Mouse (Mus musculus): Measurements from ENCODE around the gene Ugt1a5.
A peak's percentile ranks its signal among the peaks of the same experiment; 100 is the strongest.
"Not testable (repeated sequence)": the region's sequence is repeated elsewhere in the genome, so short reads cannot be mapped to it uniquely, and the experiment has no call there.

Gene Ugt1a5

GRCm38 (mm10) chr1:88199996-88200395, 34.2 kb downstream of the Ugt1a5 start:
- no peak for DNase-seq

DNA sequence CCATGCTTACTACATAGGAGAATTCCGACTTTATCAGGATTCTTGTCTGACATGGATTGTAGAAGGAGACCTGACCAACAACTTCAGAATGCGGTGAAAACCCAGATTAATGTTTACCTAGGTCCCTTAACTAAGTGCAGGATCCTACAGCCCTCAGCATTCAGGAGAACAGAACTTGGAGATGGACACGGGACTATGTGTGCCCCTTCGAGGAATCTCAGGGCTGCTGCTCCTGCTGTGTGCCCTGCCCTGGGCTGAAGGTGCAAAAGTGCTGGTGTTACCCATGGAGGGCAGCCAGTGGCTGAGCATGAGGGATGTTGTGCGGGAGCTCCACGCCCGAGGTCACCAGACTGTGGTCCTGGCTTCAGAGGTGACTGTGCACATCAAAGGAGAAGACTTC, 34.6 kb downstream of the Ugt1a5 start, which contains the start of gene Ugt1a2:
Gene Ugt1a2, plus strand, starts transcription at position 146 of the 400 bp plus-strand sequence.
- no peak for DNase-seq

DNA sequence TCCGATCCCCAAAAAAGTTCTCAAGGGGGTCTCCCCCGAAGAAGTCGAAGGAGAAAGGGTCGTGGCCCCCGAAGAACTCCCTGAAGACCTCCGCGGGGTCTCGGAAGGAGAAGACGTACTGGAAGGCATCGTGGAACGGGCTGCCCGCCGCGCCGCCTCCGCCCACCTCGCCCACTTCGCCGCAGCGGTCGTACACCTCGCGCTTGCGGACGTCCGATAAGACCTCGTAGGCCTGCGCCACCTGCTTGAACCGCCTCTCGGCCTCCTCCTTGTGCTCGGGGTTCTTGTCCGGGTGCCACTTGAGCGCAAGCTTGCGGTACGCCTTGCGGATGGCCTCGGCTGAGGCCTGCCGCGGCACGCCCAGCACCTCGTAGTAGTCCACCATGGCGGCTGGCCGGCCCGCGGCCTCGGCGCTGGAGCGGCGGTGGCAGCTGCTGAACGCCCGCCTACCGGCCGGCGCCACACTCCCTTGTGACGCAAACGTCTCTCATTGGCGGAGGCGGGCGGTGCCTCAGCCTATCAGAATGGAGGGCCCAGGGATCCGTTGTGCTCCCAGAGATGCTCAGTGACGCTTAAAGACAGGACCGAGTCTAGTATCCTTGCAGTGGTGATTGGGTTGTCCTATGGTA, 39.6 kb downstream of the Ugt1a5 start, which contains the start of gene Dnajb3:
Gene Dnajb3, minus strand, starts transcription at position 489 of the 629 bp plus-strand sequence.
- peak; percentile 74 to 79 for DNase-seq

GRCm38 (mm10) chr1:88206843-88207479, 41.1 kb downstream of the Ugt1a5 start:
- DNase-seq, result no peak

DNA sequence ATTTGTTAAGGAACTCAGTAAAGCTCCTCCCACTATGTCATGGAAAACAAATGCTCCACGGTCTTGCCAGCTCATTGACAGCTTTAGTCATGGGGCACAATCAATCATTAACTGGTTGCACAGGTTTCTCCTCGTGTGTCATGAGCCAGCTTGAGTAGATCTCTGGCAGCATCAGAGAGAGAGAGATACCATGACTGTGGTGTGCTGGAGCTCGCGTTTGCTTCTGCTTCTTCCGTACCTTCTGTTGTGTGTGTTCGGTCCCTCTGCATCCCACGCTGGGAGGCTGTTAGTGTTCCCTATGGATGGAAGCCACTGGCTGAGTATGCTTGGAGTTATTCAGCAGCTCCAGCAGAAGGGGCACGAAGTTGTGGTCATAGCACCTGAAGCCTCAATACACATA, 46.0 kb downstream of the Ugt1a5 start, which contains the start of gene Ugt1a1:
Gene Ugt1a1, plus strand, starts transcription at position 148 of the 400 bp plus-strand sequence.
- peak in 1 of 2 experiments; percentile 6 for DNase-seq

DNA sequence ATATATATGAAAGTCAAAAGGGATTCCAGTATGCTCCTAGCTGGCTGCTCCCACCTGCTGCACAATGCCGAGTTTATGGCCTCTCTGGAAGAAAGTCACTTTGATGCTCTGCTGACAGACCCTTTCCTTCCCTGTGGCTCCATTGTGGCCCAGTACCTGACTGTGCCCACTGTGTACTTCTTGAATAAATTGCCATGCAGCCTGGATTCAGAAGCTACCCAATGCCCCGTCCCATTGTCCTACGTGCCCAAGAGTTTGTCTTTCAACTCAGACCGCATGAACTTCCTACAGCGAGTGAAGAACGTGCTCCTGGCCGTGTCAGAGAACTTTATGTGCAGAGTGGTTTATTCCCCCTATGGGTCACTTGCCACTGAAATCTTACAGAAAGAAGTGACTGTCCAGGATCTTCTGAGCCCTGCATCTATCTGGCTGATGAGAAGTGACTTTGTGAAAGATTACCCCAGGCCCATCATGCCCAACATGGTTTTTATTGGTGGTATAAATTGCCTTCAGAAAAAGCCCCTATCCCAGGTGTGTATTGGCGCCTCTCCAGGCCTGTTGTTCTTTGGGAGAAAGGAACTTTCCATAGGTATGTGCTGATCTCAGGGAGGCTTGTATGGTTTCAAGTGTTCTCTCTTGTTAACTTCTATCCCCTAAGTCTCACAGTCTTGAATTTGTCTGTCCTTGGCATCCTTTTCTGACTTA, 46.7 kb downstream of the Ugt1a5 start:
- DNase-seq, result no peak

DNA sequence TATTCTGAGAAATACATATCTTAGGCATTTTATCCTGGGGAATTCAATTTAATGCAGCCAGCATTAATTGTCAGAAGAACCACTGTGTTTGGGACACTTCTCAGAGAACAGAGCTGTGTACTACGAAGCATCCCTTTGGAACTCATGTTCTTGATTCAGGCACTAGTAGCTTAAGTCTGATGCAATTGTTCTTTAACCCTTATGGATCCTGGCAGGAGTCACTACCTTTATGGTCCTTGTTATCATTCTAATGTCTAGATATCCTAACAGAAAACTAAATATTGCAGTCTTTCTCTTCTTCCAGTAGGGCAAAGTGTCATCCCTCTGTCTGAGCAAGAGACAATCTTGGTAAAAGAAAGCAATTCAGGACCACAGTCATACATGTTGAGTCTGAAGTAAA, 47.2 kb downstream of the Ugt1a5 start:
- no peak for DNase-seq

- peak in 1 of 2 experiments; percentile 10 for DNase-seq
Measured at GRCm38 (mm10) chr1:88213766-88214461, 48.1 kb downstream of the Ugt1a5 start.

- DNase-seq, result no peak
Measured at GRCm38 (mm10) chr1:88214462-88214952, 48.7 kb downstream of the Ugt1a5 start.

- no peak for DNase-seq
Measured at GRCm38 (mm10) chr1:88215466-88216380, 49.9 kb downstream of the Ugt1a5 start.

GRCm38 (mm10) chr1:88216551-88216950, 50.7 kb downstream of the Ugt1a5 start:
- DNase-seq, result no peak

GRCm38 (mm10) chr1:88217144-88217543, 51.3 kb downstream of the Ugt1a5 start:
- no peak for DNase-seq

- DNase-seq, result no peak
Measured at GRCm38 (mm10) chr1:88217576-88217975, 51.8 kb downstream of the Ugt1a5 start.

DNA sequence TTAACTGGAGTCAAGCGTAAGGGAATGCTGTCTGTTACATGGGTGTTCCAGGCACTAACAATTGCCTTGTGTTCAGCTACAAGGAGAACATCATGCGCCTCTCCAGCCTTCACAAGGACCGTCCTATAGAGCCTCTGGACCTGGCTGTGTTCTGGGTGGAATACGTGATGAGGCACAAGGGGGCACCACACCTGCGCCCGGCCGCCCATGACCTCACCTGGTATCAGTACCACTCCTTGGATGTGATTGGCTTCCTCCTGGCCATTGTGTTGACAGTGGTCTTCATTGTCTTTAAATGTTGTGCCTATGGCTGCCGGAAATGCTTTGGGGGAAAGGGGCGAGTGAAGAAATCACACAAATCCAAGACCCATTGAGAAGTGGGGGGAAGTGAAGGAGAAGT, 52.2 kb downstream of the Ugt1a5 start:
- no peak for DNase-seq

GRCm38 (mm10) chr1:88218591-88218990, 52.8 kb downstream of the Ugt1a5 start:
- no peak for DNase-seq

DNA sequence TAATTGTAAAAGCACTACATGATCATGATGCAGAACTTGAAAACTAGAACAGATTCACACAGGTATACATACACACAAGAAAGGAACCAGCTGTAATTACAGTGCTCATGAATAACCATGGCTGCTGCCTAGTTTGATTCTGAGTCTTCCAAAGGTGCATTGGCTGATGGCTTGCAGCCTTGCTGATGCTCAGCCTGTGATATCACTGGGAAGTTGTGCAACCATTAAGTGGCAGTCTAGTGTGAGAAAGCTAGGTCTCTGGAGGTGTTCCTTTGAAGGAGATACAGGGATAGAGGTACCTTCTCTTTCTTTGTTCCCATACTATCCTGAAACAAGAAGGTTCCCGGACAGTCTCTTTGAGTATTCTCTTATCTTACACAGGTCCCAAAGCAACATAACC, 53.2 kb downstream of the Ugt1a5 start:
- no peak for DNase-seq

- DNase-seq, result no peak
Measured at GRCm38 (mm10) chr1:88220336-88220735, 54.5 kb downstream of the Ugt1a5 start.

- DNase-seq, result no peak
Measured at GRCm38 (mm10) chr1:88222216-88222615, 56.4 kb downstream of the Ugt1a5 start.

DNA sequence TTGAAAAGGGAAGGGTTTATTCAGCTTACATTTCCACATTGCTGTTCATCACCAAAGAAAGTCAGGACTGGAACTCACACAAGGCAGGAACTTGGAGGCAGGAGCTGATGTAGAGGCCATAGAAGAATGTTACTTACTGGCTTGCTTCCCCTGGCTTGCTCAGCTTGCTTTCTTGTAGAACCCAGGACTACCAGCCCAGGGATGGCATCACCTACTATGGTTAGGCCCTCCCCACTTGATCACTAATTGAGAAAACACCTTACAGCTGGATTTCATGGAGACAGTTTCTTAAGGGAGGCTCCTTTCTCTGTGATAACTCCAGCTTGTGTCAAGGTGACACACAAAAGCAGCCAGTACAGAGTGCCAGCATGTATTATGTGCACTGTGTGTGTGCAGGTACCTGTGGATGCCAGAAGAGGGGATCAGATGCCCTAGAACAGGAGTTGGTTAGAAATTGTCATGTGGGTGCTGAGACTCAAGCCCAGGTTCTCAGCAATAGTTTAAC, 57.3 kb downstream of the Ugt1a5 start:
- not testable (repeated sequence) for DNase-seq

GRCm38 (mm10) chr1:88223591-88223990, 57.8 kb downstream of the Ugt1a5 start:
- peak in 1 of 2 experiments; percentile 14 for DNase-seq

- DNase-seq, result peak; percentile 80 to 83
Measured at GRCm38 (mm10) chr1:88224029-88224776, 58.4 kb downstream of the Ugt1a5 start.
